11 mouse cellular contexts compared by ENCODE assay signal in the genomic region with DNA sequence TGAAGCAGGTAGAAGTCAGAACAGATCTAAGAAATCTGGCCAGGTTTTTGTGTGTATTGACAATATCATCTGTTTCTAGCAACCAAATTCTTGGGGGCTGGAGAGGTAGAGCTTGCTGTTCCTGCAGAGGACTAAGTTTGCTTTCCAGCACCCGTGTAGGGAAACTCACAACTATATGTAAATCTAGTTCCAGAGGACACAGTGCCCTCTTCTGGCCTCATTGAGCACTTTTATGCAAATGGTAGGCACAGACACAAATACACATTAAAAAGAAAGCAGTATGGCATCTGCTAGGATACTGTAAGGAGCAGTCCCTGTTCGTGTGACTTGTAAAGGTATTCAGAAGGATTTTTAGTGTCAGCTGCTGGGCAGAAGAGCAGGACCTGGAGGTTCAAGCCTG. TPM values are rescaled to one million over a fixed set of nuclear protein-coding genes. Genes with fewer than 3 reads are reported as not detected.
DNase-seq lines count a peak whose midpoint lies in the region; ATAC-seq and TF ChIP-seq lines count a peak whose summit lies in the region.
"Had no signal": no experiment of that assay in that cellular context is flagged by ENCODE, and none has a peak within 500 bp of the region (broad histone marks: within the 10 kb centered on the region; RNA-seq: fewer than 3 reads in every experiment).

No protein-coding gene starts in this region.

- H3K9me3 ChIP-seq in hindbrain, embryonic 11.5 days (ENCODE audit: control insufficient read depth, low read length) = no peaks in the 10 kb centered on the region
- H3K9me3 ChIP-seq in hindbrain, embryonic 10.5 days = no peaks in the 10 kb centered on the region
- H3K9me3 ChIP-seq: megakaryocyte, embryonic 14.5 days had no signal

- peaks cover 12% of the 10 kb centered on the region for H3K36me3 ChIP-seq in hindbrain, embryonic 11.5 days (ENCODE audit: control insufficient read depth, insufficient read depth, low read length)
- peaks cover 84% of the 10 kb centered on the region for H3K36me3 ChIP-seq in hindbrain, embryonic 10.5 days
- H3K36me3 ChIP-seq in thymus, adult 2 months (ENCODE audit: control insufficient read depth, insufficient read depth, low read length) = peaks cover 56% of the 10 kb centered on the region

- DNase-seq in hindbrain, embryonic 11.5 days (ENCODE audit: low spot score) = peak; percentile 23
- no peak for DNase-seq in hindbrain, embryonic 10.5 days (ENCODE audit: low spot score)
- peak; percentile 31 for DNase-seq in thymus, adult 2 months
- no peak for DNase-seq in thymus, adult 18-20 months
- no peak for DNase-seq in cerebellum, postnatal 25 days
- no peak for DNase-seq in layer of hippocampus, postnatal 25 days (ENCODE audit: extremely low spot score in 1 of 2, low spot score in 1 of 2)
- DNase-seq in adrenal gland, adult 18-20 months (ENCODE audit: low spot score in 2 of 2) = no peak
- DNase-seq: kidney, postnatal 14 days had no signal

- H3K4me2 ChIP-seq in hindbrain, embryonic 11.5 days (replicated peaks; ENCODE audit: low read depth, low read length) = no peak overlapping the region
- H3K4me2 ChIP-seq: heart, embryonic 11.5 days had no signal

- no peaks in the 10 kb centered on the region for H3K4me1 ChIP-seq in hindbrain, embryonic 11.5 days (replicated peaks; ENCODE audit: control insufficient read depth, insufficient read depth, low read length)
- peaks cover 3% of the 10 kb centered on the region; the same call in 1 of the 2 replicates for H3K4me1 ChIP-seq in hindbrain, embryonic 10.5 days (replicated peaks)
- no peaks in the 10 kb centered on the region for H3K4me1 ChIP-seq in thymus, adult 2 months (replicated peaks; ENCODE audit: control insufficient read depth, insufficient read depth, low read length)

- 79% methylated on average over 2 of the region's 2 CpGs for WGBS in hindbrain, embryonic 11.5 days
- 82% methylated on average over 2 of the region's 2 CpGs for WGBS in hindbrain, embryonic 10.5 days
- 82% methylated on average over 2 of the region's 2 CpGs for WGBS in thymus, adult 2 months

- H3K4me3 ChIP-seq in hindbrain, embryonic 11.5 days (ENCODE audit: low read depth, low read length) = no peak overlapping the region
- H3K4me3 ChIP-seq in hindbrain, embryonic 10.5 days = no peak overlapping the region
- no peak overlapping the region for H3K4me3 ChIP-seq in thymus, adult 2 months (ENCODE audit: control insufficient read depth, insufficient read depth, low read length)
- H3K4me3 ChIP-seq: megakaryocyte, embryonic 14.5 days had no signal

- TF ChIP-seq POLR2A in thymus, adult 2 months (IDR thresholded peaks at IDR 0.05; ENCODE audit: control insufficient read depth, extremely low read depth, insufficient read depth, low read length, poor library complexity) = no peak

- no peak for TF ChIP-seq CTCF in thymus, adult 2 months (IDR thresholded peaks at IDR 0.05; ENCODE audit: borderline replicate concordance, control insufficient read depth, extremely low read depth, insufficient read depth, low read length, poor library complexity)

- no peak overlapping the region for H3K27ac ChIP-seq in hindbrain, embryonic 11.5 days (ENCODE audit: low read depth, low read length)
- no peak overlapping the region for H3K27ac ChIP-seq in hindbrain, embryonic 10.5 days
- H3K27ac ChIP-seq in thymus, adult 2 months (ENCODE audit: control insufficient read depth, insufficient read depth, low read length) = no peak overlapping the region

- no peak overlapping the region for H3K9ac ChIP-seq in hindbrain, embryonic 11.5 days (ENCODE audit: low read depth, low read length)

- no peak for ATAC-seq in hindbrain, embryonic 11.5 days (ENCODE audit: low FRiP score)
- 0 out of 2 replicates have a peak, but pooled peaks have one; percentile 49 for ATAC-seq in erythroid progenitor cell, adult 5-6 weeks (replicated peaks; ENCODE audit: low FRiP score, poor library complexity, severe bottlenecking)

- no peaks in the 10 kb centered on the region for H3K27me3 ChIP-seq in hindbrain, embryonic 11.5 days (ENCODE audit: control insufficient read depth, insufficient read depth, low read length)
- H3K27me3 ChIP-seq in hindbrain, embryonic 10.5 days (ENCODE audit: insufficient read depth, poor library complexity, severe bottlenecking) = no peaks in the 10 kb centered on the region
- H3K27me3 ChIP-seq in thymus, adult 2 months (ENCODE audit: control insufficient read depth, insufficient read depth, low read length) = no peaks in the 10 kb centered on the region
- H3K27me3 ChIP-seq: megakaryocyte, embryonic 14.5 days had no signal

RNA-seq across cellular contexts. Expression of gene Abraxas2, which starts 23.3 kb away (rescaled TPM):
- 39.0 TPM in 2 replicates for polyA plus RNA-seq in hindbrain, embryonic 11.5 days (2014; fragmentation: Nextera tagmentation; extraction: Ambion mirVana)
- polyA plus RNA-seq in hindbrain, embryonic 10.5 days (2016; fragmentation: Nextera tagmentation; extraction: Ambion mirVana) = 30.7 and 35.5 TPM in 2 replicates
- 12.7 and 12.8 TPM in 2 replicates for polyA plus RNA-seq in thymus, adult 2 months (2012; rRNA removed)
- total RNA-seq in erythroid progenitor cell, adult 5-6 weeks (2015; ENCODE audit: low replicate concordance) = 8.6 and 17.2 TPM in 2 replicates
- 3.6 and 9.0 TPM in 2 replicates for total RNA-seq in erythroid progenitor cell, adult 5-6 weeks (2017; ENCODE audit: low replicate concordance)
- 10 to 100 TPM; 25.5 to 27.0 TPM for total RNA-seq in layer of hippocampus, postnatal 25 days (2021)
- total RNA-seq in adrenal gland, adult 18-20 months (2021) = 10 to 100 TPM; 32.9 to 36.9 TPM

RNA-seq across cellular contexts. Expression of gene Eef1akmt2, which starts 29.9 kb away (rescaled TPM):
- polyA plus RNA-seq in hindbrain, embryonic 11.5 days (2014; fragmentation: Nextera tagmentation; extraction: Ambion mirVana) = 93.0 and 93.5 TPM in 2 replicates
- 76.6 and 80.1 TPM in 2 replicates for polyA plus RNA-seq in hindbrain, embryonic 10.5 days (2016; fragmentation: Nextera tagmentation; extraction: Ambion mirVana)
- polyA plus RNA-seq in thymus, adult 2 months (2012; rRNA removed) = 7.0 and 8.7 TPM in 2 replicates
- total RNA-seq in erythroid progenitor cell, adult 5-6 weeks (2015; ENCODE audit: low replicate concordance) = 4.7 and 8.0 TPM in 2 replicates
- 13.9 and 21.3 TPM in 2 replicates for total RNA-seq in erythroid progenitor cell, adult 5-6 weeks (2017; ENCODE audit: low replicate concordance)
- total RNA-seq in layer of hippocampus, postnatal 25 days (2021) = 10 to 100 TPM; 29.1 to 38.7 TPM
- total RNA-seq in adrenal gland, adult 18-20 months (2021) = 10 to 100 TPM; 25.0 to 27.7 TPM

RNA-seq across cellular contexts. Expression of gene Zranb1, which starts 48.6 kb away (rescaled TPM):
- 17.9 and 18.7 TPM in 2 replicates for polyA plus RNA-seq in hindbrain, embryonic 11.5 days (2014; fragmentation: Nextera tagmentation; extraction: Ambion mirVana)
- 9.1 and 9.2 TPM in 2 replicates for polyA plus RNA-seq in hindbrain, embryonic 10.5 days (2016; fragmentation: Nextera tagmentation; extraction: Ambion mirVana)
- polyA plus RNA-seq in thymus, adult 2 months (2012; rRNA removed) = 8.5 TPM in 2 replicates
- 30.6 and 33.2 TPM in 2 replicates for total RNA-seq in erythroid progenitor cell, adult 5-6 weeks (2015; ENCODE audit: low replicate concordance)
- 62.5 and 78.7 TPM in 2 replicates for total RNA-seq in erythroid progenitor cell, adult 5-6 weeks (2017; ENCODE audit: low replicate concordance)
- 10 to 100 TPM; 38.4 to 41.6 TPM for total RNA-seq in layer of hippocampus, postnatal 25 days (2021)
- 10 to 100 TPM; 25.1 to 28.4 TPM for total RNA-seq in adrenal gland, adult 18-20 months (2021)

Comparison
In these comparisons a context has a peak if more than half of its experiments do, and no peak if none do; other contexts are left out.
1. DNase-seq: peak in hindbrain, embryonic 11.5 days (single experiment) and thymus, adult 2 months (single experiment); none in hindbrain, embryonic 10.5 days (single experiment), thymus, adult 18-20 months (0 of 2), cerebellum, postnatal 25 days (0 of 2), layer of hippocampus, postnatal 25 days (0 of 2) and adrenal gland, adult 18-20 months (0 of 2).